Mouse (Mus musculus): ENCODE measurements at regions not wholly inside any gene's neighbourhood (a gene's known extent, or its start where the extent isn't known, plus 50 kb on each side); places are given as distances from the start of the nearest gene placed in this dataset.

- DNase-seq = no peak
These were observed 365.0 kb upstream of the Adgrl2 start for GRCm38 (mm10) chr3:149355362-149355761.

GRCm38 (mm10) chr3:149353958-149354357, 363.6 kb upstream of the Adgrl2 start:
- DNase-seq = no peak

GRCm38 (mm10) chr3:149352546-149352945, 362.2 kb upstream of the Adgrl2 start:
- no peak for DNase-seq

DNA sequence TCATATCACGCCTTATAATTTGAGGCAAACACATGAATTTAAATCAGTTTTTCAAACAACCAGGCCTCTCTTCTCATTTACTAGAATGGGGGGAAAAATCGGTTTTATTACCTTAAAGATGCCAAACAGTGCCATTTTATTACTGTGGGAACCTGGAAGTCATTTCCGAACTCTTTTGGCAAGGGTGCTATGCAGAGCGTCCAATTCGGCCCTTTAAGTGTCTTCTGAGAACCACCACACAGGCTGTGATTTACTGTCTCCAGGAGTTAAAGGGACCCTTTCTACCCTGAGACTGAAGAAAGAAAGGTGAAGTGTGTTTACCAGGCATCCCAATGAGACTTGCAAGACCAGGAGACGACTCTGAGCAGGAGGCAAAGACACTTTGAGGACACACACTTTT, 359.4 kb upstream of the Adgrl2 start:
- DNase-seq = no peak

- DNase-seq = peak; percentile 85
These were observed 358.9 kb upstream of the Adgrl2 start for GRCm38 (mm10) chr3:149349211-149349697.

DNA sequence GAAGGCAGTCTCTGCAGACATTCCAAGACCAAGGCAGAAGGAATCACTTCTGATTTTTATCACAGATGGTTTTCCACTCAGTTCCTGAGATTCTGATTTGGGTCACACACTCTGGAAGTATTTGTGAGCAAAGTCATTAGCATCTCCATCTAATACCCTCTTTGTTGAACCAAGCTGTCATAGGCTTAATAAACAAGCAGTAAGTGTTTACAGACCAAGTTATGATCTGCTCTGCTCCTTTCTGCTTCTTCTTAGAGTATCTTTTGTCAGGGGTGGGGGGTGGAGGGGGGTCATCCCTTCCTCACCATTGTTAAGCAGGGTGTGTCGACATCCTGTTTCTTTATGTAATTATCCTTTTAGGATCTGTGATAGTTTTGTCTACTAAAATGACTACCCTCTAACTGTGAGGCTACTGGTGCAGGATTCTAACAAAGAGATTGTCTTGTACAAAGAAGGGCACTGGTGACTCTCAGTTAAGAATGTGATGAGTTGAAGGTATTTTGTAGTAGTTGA, 358.2 kb upstream of the Adgrl2 start:
- DNase-seq = peak; percentile 22

GRCm38 (mm10) chr3:149347241-149347992, 357.1 kb upstream of the Adgrl2 start:
- DNase-seq = peak; percentile 34

DNA sequence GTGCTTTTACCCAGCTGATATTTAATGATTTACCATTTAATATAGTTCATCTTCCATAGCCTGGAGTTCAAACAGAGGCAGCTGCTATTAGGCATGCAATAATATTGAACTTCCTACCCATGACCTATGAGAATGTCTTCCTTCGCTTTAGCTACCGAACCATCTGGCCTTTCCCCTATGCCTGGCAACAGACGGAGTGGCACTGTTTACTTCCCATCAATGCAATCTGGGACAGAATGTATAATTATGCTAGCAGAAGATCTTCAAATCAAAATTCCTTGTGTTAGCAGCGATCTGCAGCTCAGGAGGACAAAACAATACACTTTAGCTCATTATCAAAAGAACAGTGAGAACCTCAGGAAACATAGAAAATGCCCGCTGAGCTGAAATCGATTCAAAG, 352.2 kb upstream of the Adgrl2 start:
- DNase-seq = no peak

DNA sequence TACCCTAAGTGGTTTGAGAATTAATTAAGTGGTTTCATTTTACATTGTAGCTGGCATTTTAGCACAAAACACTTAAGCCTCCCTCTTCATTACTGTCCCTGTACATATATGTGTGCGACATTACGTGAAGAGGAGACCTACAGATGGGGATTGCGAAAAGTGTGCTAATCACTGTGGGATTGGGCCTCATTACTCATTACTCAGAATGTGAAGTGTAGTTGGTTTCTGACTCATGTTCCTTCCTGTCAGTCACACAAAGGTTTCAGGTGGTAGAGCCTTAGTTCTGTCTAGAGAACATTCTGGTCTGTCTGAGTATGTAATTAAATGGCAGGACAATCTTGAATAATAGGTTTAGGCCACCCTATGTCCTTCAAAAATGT, 349.0 kb upstream of the Adgrl2 start:
- DNase-seq = no peak

DNA sequence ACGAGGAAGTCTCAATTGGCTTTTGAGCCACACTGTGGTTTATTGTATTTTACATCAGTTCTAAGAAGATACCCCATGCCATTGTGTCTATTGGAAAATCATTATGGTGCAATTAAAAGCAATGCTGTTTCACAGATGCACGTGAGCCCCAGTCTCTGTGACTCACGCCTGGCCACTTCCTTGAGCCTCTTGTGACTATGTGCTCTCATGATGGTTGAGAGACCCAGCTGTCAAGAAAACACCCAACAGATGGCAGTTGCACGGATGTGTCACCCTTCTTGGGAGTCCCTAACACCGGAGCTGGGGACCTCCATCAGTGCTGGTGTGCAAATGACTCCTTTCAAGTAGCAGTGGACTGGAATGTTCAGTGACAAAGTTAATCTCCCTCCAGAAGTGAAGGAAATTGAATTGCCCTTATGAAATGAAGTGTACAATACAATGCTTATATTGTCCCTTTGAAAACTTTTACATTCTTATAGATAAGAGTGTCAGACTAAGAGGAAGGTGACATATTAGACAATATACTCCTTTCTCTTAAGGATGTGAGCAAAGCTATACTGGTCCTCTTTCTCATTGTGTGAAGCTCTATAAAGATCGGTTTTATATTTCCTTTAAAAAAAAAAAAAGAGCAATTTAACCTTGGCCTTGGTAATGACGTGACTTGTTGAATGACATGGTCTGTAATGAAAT, 348.5 kb upstream of the Adgrl2 start:
- DNase-seq = no peak

- no peak for DNase-seq
These were observed 344.9 kb upstream of the Adgrl2 start for GRCm38 (mm10) chr3:149335259-149335658.

- no peak for DNase-seq
These were observed 343.3 kb upstream of the Adgrl2 start for GRCm38 (mm10) chr3:149333607-149334006.

DNA sequence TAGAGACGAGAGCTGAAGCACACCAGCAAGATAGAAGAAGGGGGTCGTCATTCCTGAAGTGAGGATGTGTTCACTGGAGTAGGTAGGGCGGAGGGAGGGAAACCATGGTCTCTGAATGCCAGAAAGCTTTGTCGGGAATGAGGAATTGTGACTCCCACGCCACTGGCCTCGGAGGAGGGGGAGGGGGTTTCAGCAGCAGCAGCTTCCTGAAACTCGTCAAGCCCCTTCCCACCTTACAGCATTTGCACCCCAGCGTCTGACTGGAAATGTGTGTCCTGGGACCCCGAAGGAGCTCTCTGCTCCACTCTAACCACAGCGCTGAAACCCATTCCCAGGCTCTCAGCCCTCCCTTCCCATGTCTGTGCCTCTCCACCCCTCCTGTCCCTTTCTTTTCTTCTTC, 342.8 kb upstream of the Adgrl2 start:
- no peak for DNase-seq

- DNase-seq = no peak
These were observed 341.8 kb upstream of the Adgrl2 start for GRCm38 (mm10) chr3:149332105-149332504.

- DNase-seq = no peak
These were observed 341.1 kb upstream of the Adgrl2 start for GRCm38 (mm10) chr3:149331251-149331960.

DNA sequence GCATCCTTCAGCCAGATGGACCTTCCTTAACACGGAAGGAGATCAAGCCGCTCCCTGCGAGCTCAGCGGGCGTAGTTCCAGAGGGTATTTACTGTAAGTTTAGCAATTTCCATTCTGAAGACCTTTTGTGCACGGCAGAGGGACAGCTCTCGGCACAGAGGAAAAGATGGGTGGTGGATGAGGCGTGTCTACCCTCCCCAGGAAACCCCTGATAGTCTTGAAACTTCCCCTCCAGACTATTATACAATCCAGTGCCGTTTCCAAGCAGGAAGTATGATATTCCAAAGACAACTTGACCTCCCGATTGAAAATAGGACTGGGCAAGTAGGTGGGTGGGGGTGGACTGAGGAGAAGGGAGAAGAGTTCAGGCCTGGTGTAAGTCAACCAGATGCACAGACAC, 340.4 kb upstream of the Adgrl2 start:
- DNase-seq = peak; percentile 73

DNA sequence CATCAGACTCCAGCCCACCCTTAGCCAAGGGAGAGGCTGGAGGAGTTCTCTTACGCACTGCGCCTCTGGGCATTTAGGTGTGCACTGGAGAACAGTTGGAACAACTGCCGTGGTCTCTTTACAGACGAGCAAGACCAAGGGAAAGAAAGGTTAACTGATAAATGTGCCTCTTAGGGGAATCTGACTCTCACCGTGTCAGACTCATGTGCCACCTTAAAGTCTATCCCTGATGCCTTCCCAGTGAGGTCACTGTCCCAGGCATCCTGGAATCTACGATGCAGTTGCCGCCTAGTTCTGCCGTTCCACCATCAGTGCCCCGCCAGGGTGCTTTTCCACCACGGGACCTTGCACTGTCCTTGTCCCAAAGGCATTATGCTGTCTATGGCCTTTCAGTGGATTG, 339.7 kb upstream of the Adgrl2 start:
- DNase-seq = no peak

GRCm38 (mm10) chr3:149329615-149330014, 339.3 kb upstream of the Adgrl2 start:
- no peak for DNase-seq

- DNase-seq = peak; percentile 67
These were observed 336.3 kb upstream of the Adgrl2 start for GRCm38 (mm10) chr3:149326664-149327063.

DNA sequence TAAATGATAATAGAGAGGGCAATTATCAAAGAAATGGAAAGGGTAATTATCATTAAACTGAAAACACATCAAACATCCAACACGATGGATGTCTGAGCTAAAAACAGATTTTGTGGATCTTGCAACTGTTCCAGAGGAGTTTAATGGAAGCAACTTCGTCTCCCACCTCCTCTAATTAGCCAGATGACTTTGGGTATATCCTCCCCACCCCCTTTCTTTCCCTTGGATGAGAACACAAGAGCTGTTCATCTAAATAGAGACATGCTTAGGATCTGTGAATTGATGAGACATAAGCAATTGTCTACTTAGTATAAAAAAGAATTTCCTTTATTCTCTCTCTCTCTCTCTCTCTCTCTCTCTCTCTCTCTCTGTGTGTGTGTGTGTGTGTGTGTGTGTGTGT, 333.7 kb upstream of the Adgrl2 start:
- DNase-seq = no peak

- DNase-seq = no peak
These were observed 328.4 kb upstream of the Adgrl2 start for GRCm38 (mm10) chr3:149318728-149319127.

GRCm38 (mm10) chr3:149314258-149314657, 323.9 kb upstream of the Adgrl2 start:
- DNase-seq = no peak

- no peak for DNase-seq
These were observed 322.9 kb upstream of the Adgrl2 start for GRCm38 (mm10) chr3:149313217-149313616.

DNA sequence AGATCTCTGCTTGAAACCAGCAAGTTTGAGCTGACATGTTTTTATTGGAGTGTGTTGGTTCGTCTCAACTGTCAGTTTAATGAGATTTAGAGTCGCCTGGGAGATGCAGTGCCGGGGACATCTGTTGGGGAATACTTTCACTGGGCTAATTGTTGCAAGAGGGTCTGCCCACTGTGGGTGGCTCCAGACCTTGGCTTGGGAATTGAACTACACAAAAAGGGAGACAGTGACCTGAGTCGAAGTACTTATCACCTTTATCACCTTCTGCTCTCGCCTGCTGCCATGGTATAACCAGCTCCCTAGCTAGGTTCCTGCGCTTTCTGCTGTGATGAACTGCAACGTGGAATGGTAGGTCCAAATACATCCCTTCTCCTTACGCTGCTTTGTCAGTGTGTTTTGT, 321.2 kb upstream of the Adgrl2 start:
- DNase-seq = no peak

All from lung, postnatal 10 days (tissue).